Mouse (Mus musculus) monocyte, adult 5-6 weeks (primary cell): ENCODE data around the gene Myocd. TPM values are rescaled to one million over a fixed set of nuclear protein-coding genes. Genes with fewer than 3 reads are reported as not detected.

Experiments
- ATAC-seq: fragments of 153-309, 156-312 bp; replicated peaks from 2 replicates; pipeline ENCODE4 v1.8.0; 2017; ENCODE audit warnings: mild to moderate bottlenecking; ENCODE audit not compliant: low TSS enrichment, insufficient number of reproducible peaks, severe bottlenecking, poor library complexity, low FRiP score
- total RNA-seq: library from RNA; stranded (forward); fragments of 200-1000, 200-491, 200-594 nt; gene quantifications from 3 replicates; pipeline ENCODE4 v1.2.3, GENCODE M21; 2017

The Myocd gene
- total RNA-seq, 1 experiment from 2014 or later, result not detected

DNA sequence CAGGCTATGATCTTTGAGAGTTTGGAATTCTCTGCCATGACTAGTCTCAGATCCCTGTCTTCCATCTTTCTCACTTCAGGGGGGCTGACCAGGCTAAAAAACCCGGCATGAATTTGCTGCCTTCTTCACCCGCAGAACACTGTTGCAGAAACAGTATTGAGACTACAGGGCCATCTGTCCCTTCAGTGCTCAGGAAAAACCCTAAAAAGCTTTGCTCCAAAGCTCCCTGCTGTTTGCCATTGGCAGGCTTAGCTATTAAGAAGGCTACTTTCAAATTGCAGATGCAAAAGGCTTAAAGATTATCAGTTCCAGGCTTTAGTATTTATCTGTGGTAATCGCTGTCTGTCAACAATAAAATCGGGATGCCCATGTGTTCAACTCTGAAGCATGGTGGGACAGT lies 38.0 kb downstream of the Myocd start:
- no peak for ATAC-seq

DNA sequence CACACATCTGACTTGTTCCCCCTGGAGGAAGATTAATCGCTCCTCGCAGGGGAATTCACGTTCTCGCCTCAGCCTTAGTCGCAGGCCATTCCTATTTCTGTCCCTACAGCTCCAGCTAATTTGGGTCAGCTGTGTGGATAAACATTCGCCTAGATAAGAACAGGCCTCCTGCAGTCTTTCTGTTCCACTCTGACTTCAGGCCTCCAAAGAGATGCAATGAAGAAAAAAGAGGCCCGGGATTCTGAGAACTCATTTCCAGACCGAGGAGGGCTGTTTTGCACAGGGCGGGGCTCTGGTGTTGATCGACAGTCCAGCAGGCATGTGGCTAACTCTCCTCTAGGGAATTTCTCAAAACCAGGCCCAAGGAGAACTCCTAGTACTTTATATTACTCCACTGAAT lies 43.0 kb downstream of the Myocd start:
- ATAC-seq, result no peak

GRCm38 (mm10) chr11:65214954-65215629 lies 54.7 kb downstream of the Myocd start:
- no peak for ATAC-seq

DNA sequence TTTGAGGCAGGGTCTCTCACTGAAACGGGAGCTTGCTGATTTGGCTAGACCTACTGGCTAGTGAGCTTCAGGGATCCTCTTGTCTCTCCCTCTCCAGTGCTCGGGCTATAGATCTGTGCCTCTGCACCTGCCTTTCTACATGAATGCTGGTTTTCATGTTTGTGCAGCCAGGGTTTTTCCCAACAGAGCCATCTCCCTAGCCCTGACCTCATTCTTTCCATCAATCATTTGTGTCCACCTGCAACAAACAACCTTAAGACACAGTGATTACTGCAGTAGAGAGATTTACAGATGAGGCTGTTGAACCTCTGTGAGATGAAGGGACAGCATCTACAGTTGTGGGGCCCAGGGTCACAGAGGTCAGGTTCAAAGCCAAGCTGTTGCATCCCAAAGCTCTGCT lies 56.0 kb downstream of the Myocd start:
- ATAC-seq, result no peak

DNA sequence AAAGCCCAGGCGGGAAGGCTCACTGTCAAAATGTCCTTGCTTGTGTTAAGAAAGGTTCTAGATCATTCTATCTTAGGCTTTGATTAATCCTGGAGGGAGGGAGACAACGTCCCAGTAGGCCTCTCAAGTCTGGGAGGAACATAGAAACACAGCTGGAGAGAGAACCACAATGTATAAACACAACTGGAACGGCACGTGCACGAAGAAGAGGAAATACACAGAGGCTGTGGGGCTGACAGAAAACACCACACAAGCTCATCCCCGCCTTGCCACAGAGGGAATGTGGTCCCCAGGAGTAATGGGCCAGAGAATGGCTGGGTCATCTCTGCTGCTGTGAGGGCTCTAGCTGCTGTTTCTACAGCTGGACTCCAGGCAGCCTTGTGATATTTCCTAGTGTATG lies 58.1 kb downstream of the Myocd start:
- ATAC-seq, result no peak

DNA sequence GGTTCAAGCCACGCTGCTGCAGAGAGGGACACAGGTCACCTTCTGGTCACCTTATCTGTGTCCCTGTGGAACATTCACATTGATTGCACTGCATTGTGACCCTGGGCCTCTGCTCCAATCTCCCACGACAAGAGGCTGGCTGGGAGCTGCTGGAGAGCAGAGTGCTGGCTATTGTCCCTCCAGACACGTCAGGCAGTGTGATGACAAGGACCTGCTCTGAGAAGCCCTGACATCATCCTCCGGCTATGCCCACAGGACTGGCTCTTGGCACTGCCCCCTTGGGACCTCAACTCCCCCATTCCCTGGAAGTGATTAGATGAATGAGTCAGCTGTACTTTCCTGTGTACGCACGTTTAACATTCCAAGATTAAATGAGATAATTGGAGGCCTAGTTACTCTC lies 60.3 kb downstream of the Myocd start:
- no peak for ATAC-seq

GRCm38 (mm10) chr11:65205306-65205705 lies 64.5 kb downstream of the Myocd start:
- no peak for ATAC-seq

- ATAC-seq, result no peak
Observed at GRCm38 (mm10) chr11:65204651-65205050, 65.1 kb downstream of the Myocd start.

DNA sequence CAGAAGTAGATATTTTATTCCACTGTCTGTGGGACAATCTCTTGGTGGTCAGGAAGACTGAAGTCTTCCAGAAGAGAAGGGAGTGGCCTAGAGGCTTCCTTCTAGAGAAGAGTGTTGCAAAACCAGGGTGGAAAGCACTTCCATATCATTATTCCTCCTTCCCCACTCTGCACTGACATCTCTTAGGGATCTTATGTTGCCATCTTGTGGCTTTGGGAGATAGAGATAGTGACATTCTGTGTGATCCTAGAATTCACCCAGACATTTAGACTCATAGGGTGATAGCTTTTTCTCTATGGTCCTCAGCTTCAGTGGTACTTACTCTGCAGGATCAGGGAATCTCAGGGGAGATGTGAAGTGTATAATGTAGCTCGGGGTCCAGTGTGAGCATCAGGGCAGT lies 66.8 kb downstream of the Myocd start:
- ATAC-seq, result no peak

DNA sequence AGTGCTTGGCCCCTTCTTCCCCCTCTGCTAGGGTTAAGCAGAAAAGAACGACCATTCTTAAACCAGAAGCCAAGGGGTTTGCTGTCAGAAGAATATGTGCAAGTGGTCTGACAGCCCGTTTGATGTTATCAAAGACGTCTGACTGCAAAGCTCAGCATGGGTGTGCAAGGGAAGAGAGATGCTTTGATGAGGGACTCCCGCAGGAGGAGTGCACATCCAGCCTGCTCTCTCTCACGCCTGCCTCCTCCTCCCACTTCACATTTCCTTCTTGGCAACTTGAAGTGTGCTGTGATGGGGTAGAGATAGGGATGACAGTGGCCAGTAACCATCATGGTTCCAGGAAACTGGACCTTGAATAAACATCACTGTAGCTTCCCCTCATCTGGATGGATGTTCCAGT lies 67.6 kb downstream of the Myocd start:
- no peak for ATAC-seq

- ATAC-seq, result no peak
Observed at GRCm38 (mm10) chr11:65198026-65198425, 71.8 kb downstream of the Myocd start.

DNA sequence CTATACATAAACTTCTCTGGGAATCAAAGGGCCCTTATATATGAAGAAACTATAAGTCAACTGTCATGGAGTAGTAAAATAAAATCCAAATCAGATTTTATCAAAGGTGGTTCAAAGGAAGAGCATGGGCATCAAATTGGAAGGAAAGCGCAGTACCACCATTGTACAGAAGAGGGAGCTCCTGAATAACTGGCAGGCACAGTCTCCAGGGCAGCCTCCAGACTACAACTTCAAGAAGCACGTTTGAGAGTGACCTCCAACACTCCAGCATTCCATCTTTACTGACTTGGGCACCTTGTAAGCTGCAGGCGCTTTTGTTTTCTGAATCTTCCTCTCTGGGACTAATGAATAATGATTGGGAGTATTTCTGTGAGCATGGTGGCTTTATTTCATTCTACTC lies 72.5 kb downstream of the Myocd start:
- ATAC-seq, result no peak

DNA sequence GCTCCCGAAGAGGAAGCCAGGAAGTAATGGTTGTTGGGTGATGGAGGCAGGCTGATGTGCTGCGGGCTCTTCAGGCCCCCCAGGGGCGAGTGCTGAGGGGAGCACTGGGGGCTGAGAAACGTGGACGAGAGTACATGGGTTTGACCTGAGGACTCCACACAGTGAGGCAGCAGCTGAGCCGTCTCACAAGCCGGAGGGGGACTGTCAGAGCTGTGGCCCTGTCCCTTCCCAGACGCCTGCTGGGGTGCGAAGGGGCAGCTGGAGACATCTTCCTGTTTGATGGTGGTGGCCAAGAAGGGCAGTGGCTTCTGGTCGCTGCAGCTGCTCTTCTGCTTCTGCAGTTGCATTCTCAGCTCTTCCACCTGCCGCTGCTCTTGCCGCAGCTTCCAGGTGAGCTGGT lies 82.8 kb downstream of the Myocd start:
- ATAC-seq, result no peak

- no peak for ATAC-seq
Observed at GRCm38 (mm10) chr11:65185114-65185513, 84.7 kb downstream of the Myocd start.

GRCm38 (mm10) chr11:65170121-65170750 lies 99.6 kb downstream of the Myocd start:
- ATAC-seq, result no peak

GRCm38 (mm10) chr11:65162767-65163120 lies 107.0 kb downstream of the Myocd start, which contains the start of gene Arhgap44:
Gene Arhgap44 (minus strand): TSS chr11:65162961.
- no peak for ATAC-seq

DNA sequence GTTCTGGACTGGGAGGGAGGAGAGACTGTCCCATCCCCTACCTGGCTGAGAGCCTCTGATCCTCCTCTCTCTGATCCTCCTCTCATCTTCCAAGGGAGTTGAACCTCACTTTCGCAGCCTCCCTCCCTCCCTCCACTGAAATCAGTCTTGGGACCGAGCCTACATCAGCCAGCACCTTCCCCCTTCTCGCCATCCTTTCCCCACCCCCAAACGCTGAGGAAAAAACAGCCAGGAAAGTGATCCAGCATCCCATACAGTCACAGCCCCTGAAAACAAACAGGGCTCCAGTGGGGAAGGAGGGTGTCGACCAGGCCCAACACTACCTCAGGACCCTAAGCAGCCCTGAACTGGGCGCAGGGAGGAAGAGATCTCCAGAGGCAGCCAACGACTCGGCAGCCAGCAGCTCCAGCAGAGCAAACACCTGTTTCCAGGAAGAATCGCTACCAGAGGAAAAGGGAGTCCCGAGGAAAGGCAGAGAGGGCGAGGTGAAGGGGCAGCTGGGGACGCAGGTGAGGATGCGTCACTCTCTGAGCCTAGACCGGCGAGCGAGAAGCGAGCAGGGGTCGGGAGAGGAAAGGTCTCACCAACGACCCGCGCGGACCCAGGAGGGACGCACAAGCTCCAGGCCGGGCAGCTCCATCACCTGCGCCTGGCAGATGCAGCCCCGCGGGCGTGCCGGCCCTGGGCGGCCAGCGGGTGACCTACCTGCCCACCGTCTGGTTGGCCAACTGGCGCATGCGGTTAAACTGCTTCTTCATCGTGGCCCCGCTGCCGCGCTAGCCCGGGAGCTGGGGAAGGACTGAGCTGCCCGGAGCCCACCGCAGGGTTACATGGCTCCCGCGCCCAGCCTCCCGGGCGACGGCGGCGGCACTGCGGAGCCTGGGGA lies 107.7 kb downstream of the Myocd start:
- ATAC-seq, result no peak

DNA sequence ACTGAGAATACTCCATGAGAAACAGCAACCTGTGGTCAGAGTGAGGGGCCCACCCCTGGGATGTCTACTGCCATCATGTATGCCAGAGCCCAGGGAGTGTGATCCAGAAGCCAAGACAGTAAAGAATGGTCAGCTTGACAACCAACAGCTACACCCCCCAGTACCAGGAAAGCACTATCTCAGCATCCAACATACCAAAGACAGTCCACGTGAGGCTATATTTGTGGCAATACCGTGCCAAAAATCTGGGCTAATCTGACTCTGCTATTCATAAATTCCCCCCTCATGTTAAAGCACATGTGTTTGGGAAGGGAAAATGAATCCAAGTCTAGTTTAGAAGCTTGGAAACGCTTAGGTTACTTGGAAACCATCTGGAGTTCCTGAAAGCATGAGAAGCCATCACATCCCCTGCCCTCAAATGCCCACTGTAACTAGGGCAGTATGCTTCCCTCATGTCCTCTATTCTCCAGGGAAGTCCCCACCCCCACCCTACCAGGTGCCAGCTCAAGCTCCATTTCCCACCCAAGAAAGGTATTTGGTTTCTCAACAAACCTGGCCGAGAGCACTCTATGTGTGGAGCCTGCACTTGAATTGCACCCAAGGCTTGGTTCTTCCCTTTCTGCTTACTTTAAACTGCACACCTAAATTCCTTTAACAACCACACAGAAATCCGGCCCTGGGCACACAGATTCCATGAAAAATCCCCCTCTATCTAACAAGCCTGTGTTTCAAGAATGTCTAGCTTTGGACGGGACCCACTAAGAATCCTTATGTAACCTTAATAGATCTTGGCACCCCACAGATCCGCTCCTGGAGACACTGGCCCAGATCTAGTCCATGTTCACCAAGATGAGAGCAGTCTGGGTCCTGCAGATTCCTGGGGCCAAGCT lies 108.6 kb downstream of the Myocd start:
- no peak for ATAC-seq

DNA sequence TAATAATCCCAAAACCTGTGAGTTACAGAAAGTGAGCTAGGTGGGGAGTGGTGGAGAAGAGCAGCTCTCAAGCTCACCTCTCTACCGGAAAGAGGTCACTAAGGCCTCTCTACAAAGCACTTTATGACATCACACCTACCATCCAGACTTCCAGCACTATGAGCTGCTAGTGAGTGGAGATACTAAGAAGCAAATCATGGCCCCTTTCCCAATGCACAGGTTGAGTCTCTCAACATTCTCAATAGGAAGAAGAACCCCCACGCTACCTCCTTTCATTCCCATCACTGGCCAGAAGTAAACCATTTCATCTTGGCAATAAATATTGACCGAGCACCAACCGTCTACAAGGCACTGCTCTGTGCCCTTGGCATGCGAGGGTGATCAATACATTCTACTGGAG lies 110.0 kb downstream of the Myocd start, which contains the start of gene 1700086D15Rik:
TSS of gene 1700086D15Rik (minus strand) at position 101 of the 400 bp plus-strand sequence.
- ATAC-seq, result no peak
